Mouse (Mus musculus) E14TG2a.4 (cell line): ENCODE measurements around the gene Mrps12.

ENCODE experiments used
- CTCF ChIP-seq: conservative IDR thresholded peaks from 2 replicates; pipeline ENCODE4 v1.5.1; 2014; ENCODE audit warnings: low read length
- NANOG ChIP-seq: IDR thresholded peaks from 2 replicates; pipeline ENCODE4 v1.6.1; 2014; ENCODE audit warnings: borderline replicate concordance, low read length, mixed read lengths
- POU5F1 ChIP-seq: IDR thresholded peaks from 2 replicates; pipeline ENCODE4 v1.6.1; 2014; ENCODE audit warnings: low read length, borderline replicate concordance

GRCm38 (mm10) chr7:28700269-28700668, 41.4 kb downstream of the Mrps12 start:
- peak; percentile 31 for TF ChIP-seq CTCF
- TF ChIP-seq POU5F1: no peak
- no peak for TF ChIP-seq NANOG
